Mouse (Mus musculus) testis, adult 2 months (tissue): ENCODE measurements around the gene Bpi. TPM values are rescaled to one million over a fixed set of nuclear protein-coding genes. Genes with fewer than 3 reads are reported as not detected.

ENCODE experiments used
- H3K27ac ChIP-seq: fragments of 200-500 bp; 2 replicates; pipeline ENCODE4 v1.5.1; 2012; ENCODE audit warnings: low read depth, low read length; ENCODE audit not compliant: control insufficient read depth, insufficient read depth
- H3K27me3 ChIP-seq: fragments of 200-500 bp; 2 replicates; pipeline ENCODE4 v1.6.1; 2012; ENCODE audit warnings: mild to moderate bottlenecking, low read length, moderate library complexity; ENCODE audit not compliant: control insufficient read depth, insufficient read depth
- H3K36me3 ChIP-seq: fragments of 200-500 bp; 2 replicates; pipeline ENCODE4 v1.6.1; 2012; ENCODE audit warnings: mild to moderate bottlenecking, low read length; ENCODE audit not compliant: control insufficient read depth, insufficient read depth
- H3K4me1 ChIP-seq: fragments of 200-500 bp; 2 replicates; pipeline ENCODE4 v1.6.1; 2012; ENCODE audit warnings: low read length; ENCODE audit not compliant: control insufficient read depth, insufficient read depth
- H3K4me3 ChIP-seq: fragments of 200-500 bp; 2 replicates; pipeline ENCODE4 v1.5.1; 2012; ENCODE audit warnings: low read depth, mild to moderate bottlenecking, low read length, moderate library complexity, mixed read lengths; ENCODE audit not compliant: control insufficient read depth
- CTCF ChIP-seq: fragments of 200-500 bp; IDR thresholded peaks from 2 replicates; pipeline ENCODE4 v1.5.1; 2012; ENCODE audit warnings: low read depth, mild to moderate bottlenecking, inconsistent platforms, low read length, moderate library complexity; ENCODE audit not compliant: control insufficient read depth, insufficient read depth, insufficient replicate concordance
- POLR2A ChIP-seq: fragments of 200-500 bp; IDR thresholded peaks from 2 replicates; pipeline ENCODE4 v1.6.1; 2012; ENCODE audit warnings: low read depth, mild to moderate bottlenecking, inconsistent platforms, low read length, moderate library complexity; ENCODE audit not compliant: control insufficient read depth
- polyA plus RNA-seq: library from polyadenylated mRNA; depleted of rRNA; stranded (reverse); fragments of >200 nt; gene quantifications from 2 replicates; pipeline ENCODE4 v1.2.3, GENCODE M21; 2012; rRNA removed

The Bpi gene
- polyA plus RNA-seq, 1 experiment = 67.8 TPM

GRCm38 (mm10) chr2:158316371-158316770, 58.5 kb downstream of the Bpi start:
- Histone ChIP-seq H3K27me3 (no peaks in the 10 kb centered on the region), H3K4me1 (no peaks in the 10 kb centered on the region), H3K27ac (no peak overlapping the region), H3K36me3 (no peaks in the 10 kb centered on the region), H3K4me3 (no peak overlapping the region)
- TF ChIP-seq CTCF (peak; percentile 18; the same call in 1 of the 2 replicates), POLR2A (no peak)

- Histone ChIP-seq H3K27me3 (no peaks in the 10 kb centered on the region), H3K36me3 (no peaks in the 10 kb centered on the region)
- no peak for TF ChIP-seq POLR2A
- TF ChIP-seq CTCF = peak; percentile 77; the same call in 1 of the 2 replicates
Measured at GRCm38 (mm10) chr2:158317026-158317425, 59.1 kb downstream of the Bpi start.

GRCm38 (mm10) chr2:158321596-158321995, 63.7 kb downstream of the Bpi start:
- H3K27me3 ChIP-seq = no peaks in the 10 kb centered on the region
- no peak overlapping the region for H3K4me3 ChIP-seq
- H3K36me3 ChIP-seq = no peaks in the 10 kb centered on the region
- no peak overlapping the region for H3K27ac ChIP-seq
- H3K4me1 ChIP-seq = no peaks in the 10 kb centered on the region
- TF ChIP-seq CTCF (no peak), POLR2A (no peak)

More at GRCm38 (mm10) chr2:158317026-158317425, 59.1 kb downstream of the Bpi start:
- no peak overlapping the region for H3K27ac ChIP-seq
- H3K4me3 ChIP-seq = no peak overlapping the region
- no peaks in the 10 kb centered on the region for H3K4me1 ChIP-seq

GRCm38 (mm10) chr2:158322845-158323244, 65.0 kb downstream of the Bpi start:
- H3K4me3 ChIP-seq = no peak overlapping the region
- H3K27ac ChIP-seq = no peak overlapping the region
- H3K36me3 ChIP-seq = no peaks in the 10 kb centered on the region
- no peaks in the 10 kb centered on the region for H3K4me1 ChIP-seq
- H3K27me3 ChIP-seq = no peaks in the 10 kb centered on the region
- TF ChIP-seq CTCF (no peak), POLR2A (no peak)

DNA sequence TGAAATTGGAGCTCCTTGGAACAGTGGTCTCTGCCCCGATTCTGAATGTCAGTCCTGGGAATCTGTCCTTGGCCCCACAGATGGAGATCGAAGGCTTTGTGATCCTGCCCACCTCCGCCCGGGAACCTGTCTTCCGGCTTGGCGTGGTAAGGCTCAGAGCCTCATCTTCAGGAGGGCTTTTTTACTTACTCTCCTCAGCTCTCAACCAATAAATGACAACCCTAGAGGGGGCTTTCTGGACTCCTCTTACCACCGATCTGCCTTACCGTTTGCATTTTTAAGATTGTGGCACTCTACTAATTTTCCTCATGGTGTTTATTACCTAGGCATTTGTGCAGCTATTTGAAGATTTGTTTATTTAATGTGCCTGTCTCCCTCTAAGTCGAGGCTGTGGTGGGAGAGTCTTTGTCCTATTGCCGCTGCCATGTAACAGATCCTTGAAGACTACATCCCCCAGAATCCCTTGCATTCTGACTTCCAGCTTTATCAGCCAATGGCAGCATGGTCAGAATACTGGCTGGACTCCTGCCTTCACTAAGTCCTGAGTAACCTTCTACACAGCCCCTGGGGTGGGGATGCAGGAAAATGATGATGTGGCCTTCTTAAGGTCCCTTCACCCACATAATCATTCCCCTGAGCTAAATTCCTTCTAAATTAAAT, 66.8 kb downstream of the Bpi start:
- Histone ChIP-seq H3K4me3 (no peak overlapping the region), H3K27ac (no peak overlapping the region), H3K4me1 (no peaks in the 10 kb centered on the region), H3K27me3 (no peaks in the 10 kb centered on the region), H3K36me3 (no peaks in the 10 kb centered on the region)
- TF ChIP-seq CTCF (no peak), POLR2A (no peak)

DNA sequence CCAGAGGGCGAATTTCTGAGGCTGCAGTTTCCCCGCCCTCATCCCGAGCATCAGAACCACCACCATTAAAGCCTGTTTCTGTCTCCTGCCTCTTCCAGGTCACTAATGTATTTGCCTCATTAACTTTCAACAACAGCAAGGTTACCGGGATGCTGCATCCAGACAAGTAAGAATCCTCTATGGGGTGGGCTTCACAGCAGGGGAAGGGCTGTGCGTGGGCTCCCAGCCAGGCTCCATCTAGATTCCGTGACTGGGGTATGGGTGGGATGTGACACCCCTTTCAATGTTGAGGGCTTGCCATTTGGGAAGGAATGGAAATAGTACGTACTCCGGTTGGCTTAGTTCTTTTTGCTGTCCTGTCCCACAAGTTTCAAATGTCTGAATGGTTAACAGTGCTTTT, 67.7 kb downstream of the Bpi start:
- H3K4me3 ChIP-seq = no peak overlapping the region
- H3K27ac ChIP-seq = no peak overlapping the region
- no peaks in the 10 kb centered on the region for H3K36me3 ChIP-seq
- H3K27me3 ChIP-seq = no peaks in the 10 kb centered on the region
- H3K4me1 ChIP-seq = no peaks in the 10 kb centered on the region
- TF ChIP-seq POLR2A (no peak), CTCF (no peak)

Other genes starting within 250 kb of the Bpi start
- 17.7 and 17.9 TPM in 2 replicates for gene Tti1, start 229.7 kb upstream of the Bpi start, polyA plus RNA-seq
- 7.2 and 7.3 TPM in 2 replicates for gene Rprd1b, start 229.6 kb upstream of the Bpi start, polyA plus RNA-seq
- gene Tgm2, start 111.7 kb upstream of the Bpi start, polyA plus RNA-seq = 9.5 and 10.0 TPM in 2 replicates
- gene D630003M21Rik, start 28.9 kb upstream of the Bpi start, polyA plus RNA-seq = 2.8 and 3.7 TPM in 2 replicates
- 14.9 and 17.2 TPM in 2 replicates for gene Lbp, start 48.4 kb downstream of the Bpi start, polyA plus RNA-seq
- gene Snhg11, start 117.5 kb downstream of the Bpi start, polyA plus RNA-seq = 2.4 and 3.4 TPM in 2 replicates
- 16.8 and 18.8 TPM in 2 replicates for gene Ralgapb, start 151.8 kb downstream of the Bpi start, polyA plus RNA-seq
- gene Adig, start 244.5 kb downstream of the Bpi start, polyA plus RNA-seq = 163 and 169 TPM in 2 replicates